Mouse (Mus musculus) myocyte (in vitro differentiated cells): ENCODE results near the gene Gm21885.

Experiments used
- E2F4 ChIP-seq: IDR thresholded peaks from one replicate; pipeline ENCODE4 v1.6.1; 2011; ENCODE audit warnings: mild to moderate bottlenecking, control low read depth, moderate library complexity; ENCODE audit not compliant: insufficient read depth
- POLR2A ChIP-seq: IDR thresholded peaks from one replicate; pipeline ENCODE4 v1.6.1; 2011; ENCODE audit warnings: low read depth, mild to moderate bottlenecking, control low read depth, moderate library complexity; ENCODE audit not compliant: insufficient read length
- TCF12 ChIP-seq: IDR thresholded peaks from one replicate; pipeline ENCODE4 v1.6.1; 2011; ENCODE audit warnings: mild to moderate bottlenecking, control low read depth; ENCODE audit not compliant: poor library complexity, insufficient read depth, severe bottlenecking

DNA sequence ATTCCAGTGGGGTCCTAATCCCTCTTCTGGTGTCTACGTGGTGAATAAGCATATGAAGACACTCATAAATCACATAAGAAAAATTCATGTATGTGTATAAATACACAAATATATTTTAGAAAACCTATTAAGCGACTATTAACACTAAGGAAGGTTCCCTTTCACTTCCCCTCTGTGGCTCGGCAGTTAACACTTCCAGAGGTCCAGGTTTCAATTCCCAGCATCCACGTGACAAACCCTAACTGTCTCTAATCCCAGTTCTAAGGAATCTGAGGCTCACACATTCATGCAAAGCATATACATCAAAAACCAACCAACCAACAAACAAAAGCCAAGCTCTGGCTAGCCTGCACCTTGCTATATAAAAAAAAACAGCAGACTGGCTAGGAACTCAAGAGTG, 35.8 kb downstream of the Gm21885 start:
- TF ChIP-seq E2F4 (no peak), POLR2A (no peak), TCF12 (no peak)
